Mouse (Mus musculus) thymus, adult 2 months (tissue): ENCODE data around the gene Rbp3.

ENCODE experiments used
- CTCF ChIP-seq: fragments of 200-500 bp; IDR thresholded peaks from 2 replicates; pipeline ENCODE4 v1.5.1; 2012; ENCODE audit warnings: mild to moderate bottlenecking, control low read depth, low read length, moderate library complexity, borderline replicate concordance; ENCODE audit not compliant: control insufficient read depth, poor library complexity, insufficient read depth; ENCODE audit errors: extremely low read depth
- POLR2A ChIP-seq: fragments of 200-500 bp; IDR thresholded peaks from 2 replicates; pipeline ENCODE4 v1.6.1; 2012; ENCODE audit warnings: mild to moderate bottlenecking, low read length, control low read depth, moderate library complexity; ENCODE audit not compliant: control insufficient read depth, poor library complexity, insufficient read depth; ENCODE audit errors: extremely low read depth

- TF ChIP-seq POLR2A = no peak
- TF ChIP-seq CTCF = no peak
Measured at GRCm38 (mm10) chr14:33904851-33905250, 49.0 kb upstream of the Rbp3 start.
